Mouse (Mus musculus) spleen, adult 12 weeks (tissue): ENCODE results near the gene Rab9.

ENCODE experiments used
- DNase-seq: peaks from one replicate; pipeline ENCODE4 v3.0.0; 2022; ENCODE audit warnings: low spot score

Rab9 gene

DNA sequence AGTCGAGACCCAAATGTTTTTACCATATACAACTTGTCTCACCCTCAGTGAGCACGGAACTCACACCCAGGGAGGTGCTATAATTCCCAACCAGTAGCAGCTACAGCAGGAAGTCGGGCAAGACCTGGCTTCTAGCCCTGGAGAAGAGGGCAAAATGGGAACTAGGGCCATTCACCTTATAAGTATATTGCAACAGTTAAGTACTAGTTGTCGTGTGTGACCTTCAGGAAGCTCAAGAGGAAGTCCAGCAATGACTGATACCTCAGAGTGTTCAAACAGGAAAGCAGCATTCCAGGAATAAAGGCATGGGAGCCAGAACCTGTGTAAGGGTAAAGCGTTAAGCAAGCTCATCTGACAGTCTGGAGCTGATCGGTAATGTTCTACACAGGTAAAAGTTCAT, 26.1 kb downstream of the Rab9 start:
- no peak for DNase-seq

DNA sequence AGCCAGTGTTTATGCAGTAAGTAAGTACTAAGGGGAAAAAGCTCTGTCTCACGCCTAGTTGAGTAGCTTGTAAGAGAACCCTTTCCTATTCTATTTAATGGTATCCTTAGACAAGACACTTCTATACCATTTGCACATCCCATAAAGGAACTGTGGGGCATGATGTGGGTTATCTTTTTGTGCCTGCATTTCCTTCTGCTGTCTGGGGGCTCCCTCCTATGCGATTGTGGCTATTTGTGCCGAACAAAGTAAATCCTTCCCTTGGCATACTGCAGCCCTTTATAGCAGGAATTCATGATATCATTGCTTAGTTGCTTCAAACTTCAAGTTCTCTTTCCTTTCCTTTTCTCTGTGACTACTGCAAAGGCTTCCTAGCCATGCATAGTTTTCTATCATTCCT, 35.1 kb downstream of the Rab9 start:
- no peak for DNase-seq

DNA sequence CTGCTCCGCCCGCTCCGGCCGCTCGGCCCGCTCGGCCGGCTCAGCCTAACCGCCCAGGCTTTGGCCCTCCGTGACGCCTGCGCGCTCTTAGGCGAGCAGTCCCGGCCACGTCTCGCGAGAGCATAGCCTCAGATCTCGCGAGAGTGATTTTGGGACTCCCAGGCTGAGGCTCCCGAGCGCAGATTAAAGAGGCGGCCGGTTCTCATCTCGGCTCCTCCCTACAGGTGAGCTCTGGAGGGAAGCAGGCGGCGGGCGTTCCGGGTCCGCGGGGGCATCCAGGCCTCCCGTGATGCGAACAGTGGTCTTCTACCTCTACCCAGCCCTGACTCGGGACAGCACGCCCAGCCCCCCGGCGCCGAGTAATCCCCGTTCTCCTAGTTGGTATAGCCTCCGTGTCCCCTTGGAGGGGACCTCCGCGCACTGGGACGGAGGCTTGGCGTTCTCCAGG, 39.0 kb downstream of the Rab9 start, which contains the start of gene Ofd1:
Gene Ofd1 (minus strand): TSS at position 89 of the 448 bp plus-strand sequence.
- DNase-seq = peak; percentile 76

DNA sequence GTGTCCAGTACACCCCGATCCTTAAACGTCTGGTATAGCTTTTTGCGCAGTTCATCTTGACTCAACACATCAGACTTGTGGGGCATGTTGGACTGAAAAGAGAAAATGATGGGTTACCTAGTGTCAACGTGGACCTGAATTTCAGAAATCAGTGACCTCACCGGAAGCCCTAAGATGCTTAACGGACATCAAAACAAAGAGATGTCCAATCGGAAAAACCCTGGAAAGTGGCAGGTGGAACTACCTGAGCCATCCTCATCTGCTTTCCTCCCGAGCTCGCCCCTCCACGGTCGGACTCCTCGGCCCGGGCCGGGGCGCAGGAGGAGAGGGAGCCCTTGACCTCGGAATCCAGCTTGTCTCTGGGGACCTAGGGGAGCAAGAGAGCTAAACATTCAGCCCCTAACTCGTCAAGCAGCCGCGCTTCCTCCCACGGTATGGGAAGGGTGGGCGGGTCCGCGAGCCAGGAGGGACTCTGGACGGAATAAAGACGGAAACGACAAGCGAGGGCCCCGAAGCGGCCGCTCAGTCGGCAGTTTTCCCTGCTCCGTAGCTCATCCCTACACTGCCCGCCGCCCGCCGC, 39.5 kb downstream of the Rab9 start, which contains the start of gene Trappc2:
Gene Trappc2 (plus strand): TSS at position 539 of the 580 bp plus-strand sequence.
- DNase-seq = no peak

DNA sequence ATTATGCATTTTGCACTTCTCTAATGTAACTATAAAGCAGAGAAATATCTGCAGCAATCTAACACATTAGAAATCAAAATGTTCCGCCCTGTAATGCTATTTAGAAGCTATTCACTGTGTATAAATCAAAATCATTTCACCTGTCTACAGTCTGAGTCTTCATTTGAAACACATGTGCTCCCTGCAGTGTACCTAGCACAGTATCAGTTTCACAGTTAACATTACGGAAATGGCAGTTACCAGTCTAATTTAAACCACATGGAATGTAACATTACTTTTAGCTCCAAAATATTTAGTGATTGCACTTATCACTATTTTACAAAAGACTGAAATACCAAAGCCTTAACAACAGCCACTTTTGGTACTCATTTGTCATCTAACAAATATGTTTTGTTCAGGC, 44.9 kb downstream of the Rab9 start:
- no peak for DNase-seq

DNA sequence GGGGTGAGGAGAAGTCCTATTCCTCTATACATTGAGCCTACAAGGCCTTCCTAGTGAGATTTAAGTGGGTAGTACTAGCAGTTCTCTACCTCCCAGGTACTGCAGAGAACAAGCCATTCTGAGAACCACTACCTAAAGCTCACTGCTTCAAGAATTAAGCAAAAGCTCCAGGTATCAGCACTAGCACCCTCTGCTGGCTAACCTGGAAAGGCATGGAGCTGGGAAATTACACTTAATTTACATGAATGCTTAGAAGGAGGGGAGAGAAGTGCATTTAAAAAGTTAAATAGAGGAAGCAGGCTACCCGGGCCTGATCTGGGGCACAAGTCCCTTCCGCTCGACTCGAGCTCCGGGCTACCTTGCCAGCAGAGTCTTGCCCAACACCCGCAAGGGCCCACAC, 63.5 kb downstream of the Rab9 start:
- DNase-seq = no peak

DNA sequence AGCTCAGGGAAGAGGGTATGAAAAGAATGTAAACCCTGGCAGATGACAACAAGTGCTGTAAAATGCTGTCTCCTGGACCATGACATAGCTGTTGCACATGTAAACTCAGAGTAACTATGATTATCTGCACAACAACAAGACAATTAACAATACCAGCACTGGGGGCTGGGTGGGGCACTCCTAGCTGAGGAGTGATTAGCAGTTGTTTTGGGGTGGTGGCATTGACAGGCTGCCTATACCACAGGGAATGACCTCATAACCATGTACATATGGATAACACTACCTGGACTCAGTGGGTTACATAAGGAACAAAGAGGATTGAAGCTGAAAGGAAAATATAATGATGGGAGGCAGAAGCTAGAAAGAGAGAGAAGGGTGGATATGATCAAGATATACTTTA, 71.8 kb downstream of the Rab9 start:
- DNase-seq = no peak
